Mouse (Mus musculus): ENCODE measurements at regions not wholly inside any gene's neighbourhood (a gene's known extent, or its start where the extent isn't known, plus 50 kb on each side); places are given as distances from the start of the nearest gene placed in this dataset.

DNA sequence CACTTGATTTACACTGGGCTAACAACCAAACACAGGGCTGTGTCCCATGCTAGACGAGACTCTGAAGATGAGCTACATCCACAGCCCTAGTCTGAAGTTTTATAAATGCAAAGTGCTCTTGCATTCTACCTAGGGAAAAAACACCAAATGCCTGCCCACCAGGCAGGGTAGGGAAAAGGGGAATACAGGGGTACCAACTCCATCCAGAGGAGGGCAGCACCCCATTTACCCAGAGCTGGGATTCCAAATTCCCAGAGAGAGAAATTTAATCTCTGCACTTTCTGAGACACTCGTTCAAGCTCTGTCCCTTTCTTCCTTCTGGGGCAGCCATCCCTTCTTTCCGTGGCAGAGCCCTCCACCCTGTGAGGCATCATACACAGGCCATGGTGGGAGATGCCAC is 66.8 kb upstream of the Hdhd5 start:
- no peak for TF ChIP-seq CTCF (IDR thresholded peaks at IDR 0.05; ENCODE audit: control insufficient read depth, insufficient read depth, low read length)
- TF ChIP-seq POLR2A (IDR thresholded peaks at IDR 0.05; ENCODE audit: borderline replicate concordance, control insufficient read depth, low read depth, low read length) = no peak
- Histone ChIP-seq H3K4me3 (replicated peaks; ENCODE audit: control insufficient read depth, low read depth, low read length) (no peak overlapping the region), H3K4me1 (ENCODE audit: control insufficient read depth, insufficient read depth, low read length) (peaks cover 1% of the 10 kb centered on the region; the same call in 1 of the 2 replicates), H3K27ac (ENCODE audit: control insufficient read depth, insufficient read depth, low read depth, low read length, poor library complexity) (no peak overlapping the region)
- WGBS = 59% methylated on average over 3 of the region's 3 CpGs

DNA sequence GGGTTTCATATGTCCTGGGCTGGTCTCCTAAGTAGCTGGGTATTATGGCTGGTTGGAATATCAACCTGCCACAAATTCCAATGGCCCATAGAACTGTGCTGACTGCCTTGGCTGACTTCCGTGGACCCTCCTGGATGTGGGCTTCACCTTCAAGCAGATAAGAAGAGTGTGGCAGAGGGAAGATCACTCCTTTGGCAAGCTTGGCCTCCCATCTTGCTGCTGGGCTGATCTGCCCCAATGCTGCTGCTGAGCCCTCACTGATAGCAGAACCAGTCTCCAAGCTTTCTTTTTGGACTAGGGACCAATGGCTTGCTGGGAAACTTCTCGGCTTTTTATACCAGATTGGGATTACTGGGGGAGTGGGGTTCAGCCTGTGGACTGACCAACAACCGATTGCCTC is 65.6 kb upstream of the Hdhd5 start:
- no peak for TF ChIP-seq CTCF (IDR thresholded peaks at IDR 0.05; ENCODE audit: control insufficient read depth, insufficient read depth, low read length)
- TF ChIP-seq POLR2A (IDR thresholded peaks at IDR 0.05; ENCODE audit: borderline replicate concordance, control insufficient read depth, low read depth, low read length) = no peak
- no peak overlapping the region for H3K27ac ChIP-seq (ENCODE audit: control insufficient read depth, insufficient read depth, low read depth, low read length, poor library complexity)
- H3K4me3 ChIP-seq (replicated peaks; ENCODE audit: control insufficient read depth, low read depth, low read length) = no peak overlapping the region
- WGBS = 74% methylated on average over 3 of the region's 3 CpGs
- peaks cover 1% of the 10 kb centered on the region; the same call in 1 of the 2 replicates for H3K4me1 ChIP-seq (ENCODE audit: control insufficient read depth, insufficient read depth, low read length)

DNA sequence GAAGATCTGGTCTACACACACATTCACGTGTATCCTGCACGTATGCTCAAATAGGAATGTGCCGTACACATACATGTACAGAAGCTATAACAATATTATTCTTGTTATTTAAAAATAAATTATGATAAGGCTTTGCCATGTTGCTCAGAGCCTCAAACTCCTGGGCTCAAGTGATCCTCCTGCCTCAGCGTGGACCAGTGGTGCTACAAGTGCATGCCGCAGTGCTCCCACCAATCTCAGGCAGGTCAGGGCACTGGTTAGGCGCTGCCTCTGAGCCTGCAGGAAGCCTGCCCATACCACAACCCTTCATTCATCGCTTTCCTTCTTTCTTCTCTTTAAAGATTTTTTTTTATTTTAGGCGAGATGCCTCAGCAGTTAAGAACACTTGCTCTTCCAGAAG is 63.3 kb upstream of the Hdhd5 start:
- TF ChIP-seq POLR2A (IDR thresholded peaks at IDR 0.05; ENCODE audit: borderline replicate concordance, control insufficient read depth, low read depth, low read length) = no peak
- no peak for TF ChIP-seq CTCF (IDR thresholded peaks at IDR 0.05; ENCODE audit: control insufficient read depth, insufficient read depth, low read length)
- peaks cover 1% of the 10 kb centered on the region; the same call in 1 of the 2 replicates for H3K4me1 ChIP-seq (ENCODE audit: control insufficient read depth, insufficient read depth, low read length)
- no peak overlapping the region for H3K27ac ChIP-seq (ENCODE audit: control insufficient read depth, insufficient read depth, low read depth, low read length, poor library complexity)
- WGBS = 82% methylated on average over 8 of the region's 8 CpGs
- no peak overlapping the region for H3K4me3 ChIP-seq (replicated peaks; ENCODE audit: control insufficient read depth, low read depth, low read length)

DNA sequence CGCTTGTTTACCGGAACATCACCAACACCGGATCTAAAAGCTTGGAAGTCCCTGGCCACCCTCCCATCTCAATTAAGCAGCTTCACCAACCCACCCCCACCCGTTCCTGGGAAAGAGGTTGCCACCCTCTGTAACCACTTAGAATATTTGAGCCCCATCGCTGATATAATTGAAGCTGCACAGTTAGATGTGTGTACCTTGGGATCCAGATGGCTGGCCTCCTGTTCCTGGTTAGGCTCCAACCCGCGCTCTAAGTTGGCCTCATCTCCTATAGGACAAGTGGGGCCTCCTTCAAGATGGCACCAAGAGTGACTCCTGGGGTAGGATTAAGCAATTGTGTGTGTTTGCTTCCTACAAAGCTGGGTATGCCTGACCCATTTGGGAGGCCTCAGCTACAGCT is 61.6 kb upstream of the Hdhd5 start:
- Histone ChIP-seq H3K4me3 (replicated peaks; ENCODE audit: control insufficient read depth, low read depth, low read length) (no peak overlapping the region), H3K27ac (ENCODE audit: control insufficient read depth, insufficient read depth, low read depth, low read length, poor library complexity) (peak overlapping the region; percentile 22), H3K4me1 (ENCODE audit: control insufficient read depth, insufficient read depth, low read length) (peaks cover 1% of the 10 kb centered on the region; the same call in 1 of the 2 replicates)
- 72% methylated on average over 7 of the region's 7 CpGs for WGBS
- TF ChIP-seq CTCF (IDR thresholded peaks at IDR 0.05; ENCODE audit: control insufficient read depth, insufficient read depth, low read length) (no peak), POLR2A (IDR thresholded peaks at IDR 0.05; ENCODE audit: borderline replicate concordance, control insufficient read depth, low read depth, low read length) (no peak)

- peaks cover 1% of the 10 kb centered on the region; the same call in 1 of the 2 replicates for H3K4me1 ChIP-seq (ENCODE audit: control insufficient read depth, insufficient read depth, low read length)
- WGBS = 9% methylated on average over 17 of the region's 17 CpGs
- TF ChIP-seq POLR2A (IDR thresholded peaks at IDR 0.05; ENCODE audit: borderline replicate concordance, control insufficient read depth, low read depth, low read length) = no peak
- TF ChIP-seq CTCF (IDR thresholded peaks at IDR 0.05; ENCODE audit: control insufficient read depth, insufficient read depth, low read length) = no peak
- peak overlapping the region; percentile 22 for H3K27ac ChIP-seq (ENCODE audit: control insufficient read depth, insufficient read depth, low read depth, low read length, poor library complexity)
- H3K4me3 ChIP-seq (replicated peaks; ENCODE audit: control insufficient read depth, low read depth, low read length) = no peak overlapping the region
These were observed 61.0 kb upstream of the Hdhd5 start for GRCm38 (mm10) chr6:120592031-120592681.

- 75% methylated on average over 2 of the region's 2 CpGs for WGBS
- Histone ChIP-seq H3K27ac (ENCODE audit: control insufficient read depth, insufficient read depth, low read depth, low read length, poor library complexity) (peak overlapping the region; percentile 34), H3K4me3 (replicated peaks; ENCODE audit: control insufficient read depth, low read depth, low read length) (no peak overlapping the region), H3K4me1 (ENCODE audit: control insufficient read depth, insufficient read depth, low read length) (peaks cover 1% of the 10 kb centered on the region; the same call in 1 of the 2 replicates)
- TF ChIP-seq CTCF (IDR thresholded peaks at IDR 0.05; ENCODE audit: control insufficient read depth, insufficient read depth, low read length) (no peak), POLR2A (IDR thresholded peaks at IDR 0.05; ENCODE audit: borderline replicate concordance, control insufficient read depth, low read depth, low read length) (no peak)
These were observed 59.1 kb upstream of the Hdhd5 start for GRCm38 (mm10) chr6:120590191-120590590.

GRCm38 (mm10) chr6:120588701-120589659 is 57.9 kb upstream of the Hdhd5 start:
- H3K4me1 ChIP-seq (ENCODE audit: control insufficient read depth, insufficient read depth, low read length) = peaks cover 1% of the 10 kb centered on the region; the same call in 1 of the 2 replicates
- no peak for TF ChIP-seq CTCF (IDR thresholded peaks at IDR 0.05; ENCODE audit: control insufficient read depth, insufficient read depth, low read length)
- 83% methylated on average over 11 of the region's 11 CpGs for WGBS
- H3K27ac ChIP-seq (ENCODE audit: control insufficient read depth, insufficient read depth, low read depth, low read length, poor library complexity) = peak overlapping the region; percentile 10; the same call in 1 of the 2 replicates
- H3K4me3 ChIP-seq (replicated peaks; ENCODE audit: control insufficient read depth, low read depth, low read length) = no peak overlapping the region

DNA sequence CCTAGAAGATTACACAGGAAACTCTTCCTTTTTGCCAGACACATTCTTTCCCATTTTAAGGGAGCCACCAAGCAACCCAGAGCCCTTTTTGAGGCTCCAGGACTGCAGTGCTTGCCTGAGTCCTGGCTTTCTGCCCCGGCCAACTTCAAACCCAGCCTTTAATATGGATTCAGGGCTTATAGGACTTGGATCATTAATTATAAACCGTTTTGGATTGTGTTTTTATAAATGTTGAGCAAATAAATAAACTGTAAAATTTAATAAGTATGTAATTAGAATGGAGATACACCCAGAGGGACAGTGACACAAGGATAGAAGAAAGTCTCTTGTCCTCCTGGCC is 54.8 kb upstream of the Hdhd5 start:
- Histone ChIP-seq H3K4me3 (replicated peaks; ENCODE audit: control insufficient read depth, low read depth, low read length) (no peak overlapping the region), H3K4me1 (ENCODE audit: control insufficient read depth, insufficient read depth, low read length) (no peaks in the 10 kb centered on the region; the same call in 1 of the 2 replicates), H3K27ac (ENCODE audit: control insufficient read depth, insufficient read depth, low read depth, low read length, poor library complexity) (no peak overlapping the region; the same call in 1 of the 2 replicates)
- WGBS = 77% methylated on average over 2 of the region's 2 CpGs
- TF ChIP-seq CTCF (IDR thresholded peaks at IDR 0.05; ENCODE audit: control insufficient read depth, insufficient read depth, low read length) = no peak
- no peak for TF ChIP-seq POLR2A (IDR thresholded peaks at IDR 0.05; ENCODE audit: borderline replicate concordance, control insufficient read depth, low read depth, low read length)
